Mouse (Mus musculus): ENCODE measurements around the gene Vti1b. TPM values are rescaled to one million over a fixed set of nuclear protein-coding genes. Genes with fewer than 3 reads are reported as not detected.
"Not testable (repeated sequence)": the region's sequence is repeated elsewhere in the genome, so short reads cannot be mapped to it uniquely, and the experiment has no call there.

The Vti1b gene
- total RNA-seq (2021): 97.2 and 122 TPM in 2 replicates
- long read RNA-seq, transcript Vti1b-201 (6 exons, 1,490 nt): major isoform, 63 of 83 reads
- long read RNA-seq, partial matches to known transcripts: 3 of 83 reads
- long read RNA-seq, other reads (novel, unspliced or antisense): 14 of 83 reads

DNA sequence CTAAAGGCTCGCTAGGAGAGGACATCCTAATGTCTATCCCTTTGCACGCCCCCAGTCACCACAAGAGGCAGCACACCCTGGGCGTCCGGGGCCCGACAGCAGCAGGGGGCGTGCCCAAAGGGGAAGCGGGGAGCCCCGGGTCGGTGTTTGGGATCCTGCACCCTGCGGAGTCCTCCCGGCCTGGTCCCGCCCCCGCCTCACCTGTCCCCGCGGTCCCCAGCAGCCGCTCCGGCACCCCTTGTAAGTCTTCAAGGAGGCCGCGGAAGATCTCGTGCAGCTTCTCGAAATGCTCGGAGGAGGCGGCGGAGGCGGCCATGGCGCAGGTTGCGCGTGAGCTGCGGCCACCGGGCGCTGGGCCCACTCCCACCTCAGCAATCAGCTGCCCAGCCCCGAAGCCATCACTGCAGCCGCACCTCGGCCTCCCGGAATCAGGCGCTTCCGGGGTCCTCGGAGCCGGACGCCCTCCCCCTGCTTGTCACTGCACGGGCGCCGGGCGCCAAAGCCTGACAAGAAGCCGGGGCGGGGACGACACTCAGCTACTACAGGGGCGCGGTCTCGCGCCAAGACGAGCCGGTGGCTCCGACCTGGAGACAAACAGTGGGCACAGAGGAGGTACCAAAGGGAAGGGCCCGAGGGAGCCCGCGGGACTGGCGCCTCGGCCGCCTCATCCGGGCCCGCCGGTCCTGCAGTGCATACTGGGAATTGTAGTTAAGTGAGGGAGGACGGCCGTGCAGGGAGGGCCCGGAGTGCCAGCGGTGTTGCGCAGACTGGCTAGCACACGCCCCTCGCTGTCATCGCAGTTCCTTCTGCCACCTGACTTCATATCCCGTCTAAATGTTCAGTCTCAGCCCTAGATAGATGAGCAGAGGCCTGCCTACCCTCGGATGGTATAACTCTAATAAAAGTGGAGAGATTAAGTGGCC lies at the start of gene Vti1b:
Vti1b (minus strand) TSS at position 649 of the 923 bp plus-strand sequence.
- peak; percentile 84 for DNase-seq

GRCm38 (mm10) chr12:79217511-79217910 lies 45.0 kb upstream of the Vti1b start:
- no peak for DNase-seq

- no peak for DNase-seq
Observed at GRCm38 (mm10) chr12:79211447-79211846, 39.0 kb upstream of the Vti1b start.

DNA sequence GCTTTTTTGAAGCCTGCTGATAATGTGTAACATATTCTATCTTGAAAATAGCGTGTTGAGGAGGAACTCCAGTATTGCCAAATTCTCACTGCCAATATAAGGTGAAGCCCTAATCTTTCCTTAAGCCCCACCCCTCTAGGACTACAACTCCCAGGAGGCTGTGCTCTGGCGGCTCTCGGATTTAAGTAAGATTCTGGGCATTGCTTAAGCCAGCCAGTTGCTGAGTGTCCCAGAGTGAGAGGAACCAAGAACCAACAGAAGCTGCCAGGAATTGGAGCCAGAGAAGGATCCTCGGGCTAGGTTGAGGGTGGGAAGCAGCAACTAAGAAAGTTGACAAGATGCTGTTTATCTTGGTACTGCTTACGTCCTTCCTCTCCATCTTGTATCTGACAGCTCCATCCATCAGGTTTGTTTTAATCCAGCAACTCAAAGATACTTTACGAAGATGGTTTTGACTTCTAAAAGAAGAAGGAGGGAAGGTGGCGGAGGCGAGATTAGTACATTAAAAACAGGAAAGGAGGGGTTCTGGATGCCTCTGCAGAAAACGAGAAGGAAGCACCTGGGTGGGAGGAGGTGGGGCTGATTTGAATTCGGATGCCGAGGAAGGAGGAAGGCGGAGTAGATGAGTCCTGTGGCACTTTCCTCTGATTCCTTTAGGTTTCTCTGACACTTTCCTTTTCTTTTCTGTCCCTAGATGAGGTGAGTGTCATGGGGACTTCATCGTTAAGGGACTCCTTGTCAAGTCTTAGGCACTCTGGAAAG lies 36.4 kb upstream of the Vti1b start, which contains the start of gene Rdh12:
Rdh12 (plus strand) TSS at position 212 of the 762 bp plus-strand sequence.
- no peak for DNase-seq

GRCm38 (mm10) chr12:79201882-79202281 lies 29.4 kb upstream of the Vti1b start:
- no peak for DNase-seq

DNA sequence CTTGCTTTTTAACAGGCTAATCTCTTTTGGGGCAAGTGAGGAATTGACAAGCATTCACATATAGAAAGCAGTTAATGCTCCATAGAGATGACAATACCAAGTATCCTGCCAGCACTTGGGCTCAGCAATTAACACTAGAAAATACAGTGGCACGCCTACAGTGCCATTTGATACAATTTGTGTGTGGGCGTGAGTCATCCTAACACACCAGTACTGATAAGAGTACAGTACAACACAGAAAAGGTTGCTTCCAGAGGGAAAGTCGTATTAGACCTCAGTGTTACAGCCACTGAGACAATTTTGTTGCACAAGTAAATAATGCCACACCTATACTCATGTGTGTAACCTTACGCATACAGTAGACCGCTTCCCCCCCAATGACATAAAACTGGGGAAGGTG lies 24.6 kb upstream of the Vti1b start:
- DNase-seq: no peak

DNA sequence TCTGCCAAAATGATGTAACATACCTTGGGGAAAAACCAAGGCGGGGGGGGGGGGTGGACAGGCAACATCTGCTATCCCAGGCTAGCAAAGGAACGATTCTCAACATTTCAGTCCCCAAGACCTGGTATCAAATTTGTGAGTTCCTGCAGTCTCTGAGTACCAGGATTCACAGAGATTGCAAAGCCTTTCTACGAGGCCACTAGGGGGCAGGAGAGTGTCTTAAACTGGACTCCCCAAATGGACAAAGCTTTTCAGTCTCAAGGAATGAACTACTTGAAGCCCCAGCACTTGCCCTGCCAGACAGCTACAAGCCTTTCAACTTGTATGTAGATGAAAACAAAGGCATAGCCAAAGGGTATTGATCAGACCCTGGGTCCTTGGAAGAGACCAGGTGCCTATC lies 21.0 kb upstream of the Vti1b start:
- DNase-seq: peak; percentile 69

GRCm38 (mm10) chr12:79192193-79192592 lies 19.7 kb upstream of the Vti1b start, which contains the start of gene Rdh11:
Gene Rdh11 (minus strand): TSS chr12:79192293.
- DNase-seq: no peak

DNA sequence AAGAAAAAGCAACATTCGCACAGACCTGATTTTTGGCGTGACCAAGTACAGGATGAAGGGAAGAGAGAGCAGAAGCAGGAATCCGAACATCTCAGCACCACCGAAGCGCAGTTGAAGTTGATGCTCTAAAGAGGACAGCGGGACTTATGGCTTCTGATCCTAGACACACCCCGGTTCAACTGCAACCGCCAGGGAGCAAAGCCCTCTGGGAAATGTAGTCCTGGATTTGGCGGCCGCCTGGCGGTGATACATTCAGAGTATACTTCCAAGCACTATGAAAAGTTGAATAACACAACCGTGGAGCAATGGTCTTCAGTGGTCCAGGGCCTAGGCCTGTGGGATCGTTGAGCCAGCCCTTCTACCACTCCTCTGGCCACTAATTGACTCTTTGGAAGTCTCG lies 19.2 kb upstream of the Vti1b start:
- peak; percentile 70 for DNase-seq

DNA sequence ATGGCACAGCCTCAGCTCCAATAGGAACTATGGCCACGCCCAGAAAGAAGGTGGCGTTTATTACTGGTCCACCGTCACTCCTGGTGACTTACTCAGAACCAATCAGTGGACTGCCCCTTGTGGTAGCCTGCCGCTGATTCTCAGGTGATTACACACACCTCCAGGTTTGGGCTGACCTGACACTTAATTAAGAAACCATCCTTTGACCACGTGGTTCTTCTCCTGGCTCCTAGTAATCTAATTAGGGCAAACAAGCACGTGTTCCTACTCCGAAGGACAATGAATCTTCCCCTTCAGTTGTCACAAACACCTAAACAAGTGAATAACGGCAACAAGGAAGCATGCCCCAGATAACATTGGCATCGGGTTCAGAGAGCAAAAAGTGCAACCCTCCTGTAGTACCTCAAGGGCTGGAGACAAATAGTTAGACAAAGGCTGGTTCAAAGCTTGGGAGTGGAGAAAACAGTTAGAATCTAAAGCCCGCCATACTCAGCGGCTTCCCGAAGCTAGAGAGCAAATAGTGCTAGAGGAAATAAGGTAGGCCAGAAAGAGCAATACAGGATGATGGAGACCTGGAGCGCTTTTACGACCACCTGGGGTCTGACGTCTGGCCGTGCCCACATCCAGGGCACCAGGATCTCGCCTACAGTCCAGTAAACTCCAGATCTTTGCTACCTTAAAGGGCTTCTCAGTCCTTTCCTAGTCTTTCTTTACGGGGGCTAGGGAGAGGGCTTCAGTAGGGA lies 18.6 kb upstream of the Vti1b start:
- DNase-seq: peak; percentile 48

DNA sequence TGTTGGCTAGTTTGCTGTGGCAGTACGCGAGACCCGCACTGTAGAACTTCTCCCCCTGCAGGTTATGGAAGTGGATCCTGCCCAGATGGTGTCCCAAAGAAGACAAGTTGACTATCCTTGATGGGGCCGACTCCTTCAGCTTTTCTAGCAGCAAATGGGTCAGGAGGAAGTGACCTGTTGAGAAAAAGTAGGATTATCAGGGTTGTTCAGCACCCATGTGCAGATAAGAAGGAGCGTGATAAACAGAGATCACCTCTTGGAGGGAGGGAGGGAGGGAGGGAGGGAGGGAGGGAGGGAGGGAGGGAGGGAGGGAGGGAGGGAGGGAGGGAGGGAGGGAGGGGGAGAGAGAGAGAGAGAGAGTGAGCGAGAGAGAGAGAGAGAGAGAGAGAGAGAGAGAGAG lies 12.7 kb upstream of the Vti1b start:
- DNase-seq: not testable (repeated sequence)

DNA sequence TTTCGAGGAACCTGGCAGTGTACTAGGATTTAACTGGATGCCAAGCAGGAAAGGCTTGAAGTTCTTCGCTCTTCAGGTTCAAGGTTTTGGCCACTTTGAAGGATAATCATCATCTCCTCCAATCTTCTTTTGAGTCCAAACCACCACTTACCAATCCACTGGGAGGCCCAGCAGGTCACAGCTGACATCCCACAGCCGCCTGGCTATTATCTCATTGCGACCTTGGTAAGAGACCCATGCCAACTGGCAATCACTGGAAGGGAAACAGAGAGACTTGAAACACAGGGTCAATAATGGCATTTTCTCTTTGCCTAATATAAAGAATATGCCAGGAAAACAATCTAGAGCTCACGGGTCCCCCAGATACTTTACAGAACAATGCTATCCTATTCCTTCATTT lies 3.5 kb upstream of the Vti1b start:
- no peak for DNase-seq

- DNase-seq: no peak
Observed at GRCm38 (mm10) chr12:79173721-79174120, 1.3 kb upstream of the Vti1b start.

- DNase-seq: no peak
Observed at GRCm38 (mm10) chr12:79171269-79171995, 1.0 kb downstream of the Vti1b start.

- no peak for DNase-seq
Observed at GRCm38 (mm10) chr12:79170421-79170820, 2.0 kb downstream of the Vti1b start.

GRCm38 (mm10) chr12:79169173-79169572 lies 3.3 kb downstream of the Vti1b start:
- no peak for DNase-seq

DNA sequence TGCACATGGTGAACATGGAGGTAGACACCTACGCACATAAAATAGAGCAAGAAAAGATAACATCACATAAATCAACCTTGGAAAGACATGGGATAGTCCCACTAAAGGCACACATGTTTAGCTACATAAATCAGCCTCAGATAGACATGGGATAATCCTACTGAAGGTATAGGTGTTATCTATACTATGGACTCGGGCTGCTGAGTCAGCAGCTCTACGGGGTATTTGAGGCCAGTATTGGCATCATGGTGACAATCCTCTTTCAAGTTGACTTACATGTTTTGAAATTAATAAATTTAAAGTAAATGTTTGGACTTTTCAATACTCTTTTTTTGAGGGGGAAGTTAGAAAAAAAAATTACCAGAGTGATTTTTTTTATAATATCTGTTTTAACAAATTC lies 9.6 kb downstream of the Vti1b start:
- no peak for DNase-seq

DNA sequence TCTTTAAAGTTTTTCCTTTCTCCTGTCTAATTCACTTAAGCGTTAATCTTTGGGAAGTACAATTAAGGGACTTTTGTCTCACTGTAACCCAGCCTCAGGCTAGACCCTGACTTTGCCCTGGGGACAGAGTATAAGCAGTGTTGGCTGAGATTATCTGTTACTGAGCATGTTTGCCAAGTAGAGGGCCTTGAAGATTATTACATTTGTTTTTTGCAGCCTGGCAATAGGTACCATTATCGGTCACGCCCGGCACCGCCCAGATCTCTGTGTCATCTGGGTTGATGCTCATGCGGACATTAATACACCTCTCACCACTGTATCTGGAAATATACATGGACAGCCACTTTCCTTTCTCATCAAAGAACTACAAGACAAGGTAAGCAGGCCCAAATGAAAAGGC lies 22.8 kb downstream of the Vti1b start:
- DNase-seq: no peak

DNA sequence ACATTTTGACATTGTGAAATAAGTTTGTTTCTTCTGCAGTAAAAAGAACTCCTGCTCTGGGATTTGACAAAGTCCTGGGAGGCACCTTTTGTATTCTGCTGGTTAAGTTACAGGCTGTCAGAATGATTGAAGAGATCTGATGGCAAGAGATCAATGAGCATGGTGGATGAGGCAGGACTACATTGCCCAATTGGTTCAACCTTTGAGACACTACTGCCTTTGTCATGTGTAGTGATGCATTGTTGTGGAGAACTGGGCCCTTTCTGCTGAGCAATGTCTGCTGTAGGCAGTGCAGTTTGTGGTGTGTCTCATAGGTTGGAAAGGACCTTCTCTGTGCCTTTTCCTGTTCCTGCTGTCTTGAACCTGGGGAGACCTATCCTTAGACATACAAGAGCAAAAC lies 31.1 kb downstream of the Vti1b start:
- DNase-seq: no peak

GRCm38 (mm10) chr12:79140811-79141210 lies 31.7 kb downstream of the Vti1b start:
- DNase-seq: no peak

DNA sequence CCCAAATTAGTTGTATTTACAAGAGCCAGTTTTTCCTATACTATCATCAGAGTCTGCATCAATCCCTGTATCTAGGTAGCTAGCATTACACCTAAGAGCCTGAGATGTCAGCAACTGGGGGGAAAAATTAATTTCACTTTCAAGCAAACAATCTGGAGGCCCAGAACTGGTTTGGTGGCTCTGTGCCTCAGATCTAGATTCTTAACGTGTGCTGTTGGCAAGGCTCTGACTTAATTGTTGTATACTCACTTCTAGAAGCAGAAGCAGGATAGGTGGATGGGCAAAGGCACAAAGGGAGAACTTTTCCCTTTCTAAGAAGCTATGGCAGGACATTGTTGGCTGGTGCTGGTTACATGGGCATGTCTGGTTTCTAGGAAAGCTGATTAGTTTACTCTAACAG lies 33.0 kb downstream of the Vti1b start:
- DNase-seq: no peak

Measured in adrenal gland, postnatal 25 days (tissue).